Mouse (Mus musculus) heart, embryonic 14.5 days (tissue): ENCODE measurements around the gene Ap1s2. TPM values are rescaled to one million over a fixed set of nuclear protein-coding genes. Genes with fewer than 3 reads are reported as not detected.

Experiments
- ATAC-seq: fragments of 200-750 bp; cut with Nextera tagmentation; 2 replicates; pipeline ENCODE4 v1.8.0; 2017; ENCODE audit warnings: low read depth, moderate TSS enrichment; ENCODE audit not compliant: insufficient number of reproducible peaks, insufficient read depth, low FRiP score
- H3K27ac ChIP-seq, 2 experiments: fragments of 200-500 bp in 1 of 2; fragments of 300-500 bp in 1 of 2; sonication (generic) in 1 of 2; replicated peaks in 1 of 2; 2 replicates each; pipeline ENCODE4 v1.5.1; 2012 to 2014; ENCODE audit warnings: low read depth in 2 of 2, low read length in 2 of 2, control low read depth in 1 of 2, mild to moderate bottlenecking in 1 of 2, mixed read lengths in 1 of 2; ENCODE audit not compliant: control insufficient read depth in 1 of 2, insufficient read depth in 1 of 2
- H3K27me3 ChIP-seq: fragments of 300-500 bp; sonication (generic); 2 replicates; pipeline ENCODE4 v1.6.1; 2014; ENCODE audit warnings: mild to moderate bottlenecking, low read length, control low read depth; ENCODE audit not compliant: control insufficient read depth, insufficient read depth
- H3K36me3 ChIP-seq: fragments of 300-500 bp; sonication (generic); 2 replicates; pipeline ENCODE4 v1.6.1; 2014; ENCODE audit warnings: mild to moderate bottlenecking, control low read depth, low read length, mixed read lengths; ENCODE audit not compliant: control insufficient read depth, insufficient read depth
- H3K4me1 ChIP-seq, 2 experiments: fragments of 200-500 bp in 1 of 2; fragments of 300-500 bp in 1 of 2; sonication (generic) in 1 of 2; 2 replicates each; pipeline ENCODE4 v1.6.1; 2012 to 2014; ENCODE audit warnings: low read length in 2 of 2, control low read depth in 1 of 2, mixed read lengths in 1 of 2; ENCODE audit not compliant: control insufficient read depth in 2 of 2, insufficient read depth in 2 of 2
- H3K4me2 ChIP-seq: fragments of 300-500 bp; sonication (generic); 2 replicates; pipeline ENCODE4 v1.6.1; 2014; ENCODE audit warnings: mild to moderate bottlenecking, low read length
- H3K4me3 ChIP-seq, 2 experiments: fragments of 200-500 bp in 1 of 2; fragments of 300-500 bp in 1 of 2; sonication (generic) in 1 of 2; 2 replicates each; pipeline ENCODE4 v1.5.1; 2012 to 2014; ENCODE audit warnings: low read length in 2 of 2, mild to moderate bottlenecking in 2 of 2, control low read depth in 1 of 2, low read depth in 1 of 2, moderate library complexity in 1 of 2; ENCODE audit not compliant: control insufficient read depth in 1 of 2, insufficient read depth in 1 of 2
- H3K9ac ChIP-seq: fragments of 300-500 bp; sonication (generic); 2 replicates; pipeline ENCODE4 v1.6.1; 2014; ENCODE audit warnings: mild to moderate bottlenecking, low read length
- H3K9me3 ChIP-seq: fragments of 300-500 bp; sonication (generic); 2 replicates; pipeline ENCODE4 v1.6.1; 2016; ENCODE audit warnings: low read length, control low read depth; ENCODE audit not compliant: control insufficient read depth
- WGBS: fragments of 180-500 bp; shearing (Covaris S2); extraction: QIAGEN DNeasy Blood & Tissue Kit; methylation state at CpG from one replicate; pipeline ENCODE4 v1.1.7; 2014; 5-methylcytosine and 5-hydroxymethylcytosine counted together
- polyA plus RNA-seq: library from polyadenylated mRNA; unstranded; fragments of >200 nt; fragmentation: Nextera tagmentation; extraction: Ambion mirVana; gene quantifications from 2 replicates; pipeline ENCODE4 v1.2.1, GENCODE M21; 2014

Ap1s2 gene
- polyA plus RNA-seq, 1 experiment from 2014 or later: 22.0 TPM

DNA sequence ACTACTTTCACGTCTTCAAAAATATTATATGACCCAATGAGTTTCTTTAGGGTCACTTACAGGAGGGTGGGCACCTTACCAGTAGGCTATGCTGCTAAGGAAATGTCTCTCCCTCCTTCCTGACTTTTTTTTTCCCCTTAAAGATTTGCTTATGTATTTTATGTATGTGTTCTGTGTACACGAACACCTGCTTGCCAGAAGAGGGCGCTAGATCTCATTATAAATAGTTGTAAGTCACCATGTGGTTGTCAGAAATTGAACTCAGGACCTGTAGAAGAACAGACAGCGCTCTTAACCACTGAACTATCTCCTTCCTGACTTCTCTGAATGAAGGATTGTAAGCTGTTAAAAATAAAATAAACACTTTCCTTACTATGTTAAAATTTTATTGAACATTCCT, 72.7 kb downstream of the Ap1s2 start:
- Histone ChIP-seq H3K4me3 (no peak overlapping the region), H3K27me3 (no peaks in the 10 kb centered on the region), H3K27ac (no peak overlapping the region), H3K9ac (no peak overlapping the region), H3K4me2 (no peak overlapping the region), H3K36me3 (no peaks in the 10 kb centered on the region), H3K9me3 (no peaks in the 10 kb centered on the region), H3K4me1 (no peaks in the 10 kb centered on the region)
- ATAC-seq: no peak
- 40% methylated on average over 4 of the region's 4 CpGs for WGBS

DNA sequence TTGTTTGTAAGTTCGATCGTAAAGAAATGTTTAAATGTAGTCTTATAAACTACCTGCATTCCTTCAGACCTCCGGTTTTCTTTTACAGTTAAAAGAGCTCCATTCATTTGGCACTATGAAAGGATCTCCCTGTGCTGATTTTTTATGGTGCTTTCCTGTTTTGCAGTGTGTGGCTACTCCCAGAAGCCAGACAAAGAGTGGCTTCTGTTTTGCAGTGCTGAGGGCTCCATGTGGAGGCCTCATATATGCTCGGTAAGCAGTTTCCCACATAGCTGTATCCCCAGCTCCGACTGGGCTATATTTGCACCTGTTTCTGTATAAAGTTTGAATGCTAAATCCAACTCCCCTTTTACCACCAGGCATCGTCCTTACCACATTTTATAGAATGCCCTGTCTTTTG, 73.3 kb downstream of the Ap1s2 start:
- H3K9ac ChIP-seq: no peak overlapping the region
- no peak overlapping the region for H3K4me2 ChIP-seq
- no peaks in the 10 kb centered on the region for H3K27me3 ChIP-seq
- no peaks in the 10 kb centered on the region for H3K9me3 ChIP-seq
- no peak overlapping the region for H3K4me3 ChIP-seq
- no peaks in the 10 kb centered on the region for H3K4me1 ChIP-seq
- 75% methylated on average over 6 of the region's 6 CpGs for WGBS
- no peak for ATAC-seq
- H3K27ac ChIP-seq: no peak overlapping the region
- no peaks in the 10 kb centered on the region for H3K36me3 ChIP-seq

Other genes starting within 250 kb of the Ap1s2 start
- gene Rnf138rt1, start 147.7 kb upstream of the Ap1s2 start, polyA plus RNA-seq: not detected in 2 replicates
- gene Zrsr2, start 49.6 kb downstream of the Ap1s2 start, polyA plus RNA-seq: 29.5 and 30.9 TPM in 2 replicates
- gene Car5b, start 119.0 kb downstream of the Ap1s2 start, polyA plus RNA-seq: 0.15 and 0.35 TPM in 2 replicates
- gene Siah1b, start 167.5 kb downstream of the Ap1s2 start, polyA plus RNA-seq: 17.4 and 18.7 TPM in 2 replicates
- gene Cltrn, start 179.8 kb downstream of the Ap1s2 start, polyA plus RNA-seq: not detected in 2 replicates
- gene Ace2, start 230.3 kb downstream of the Ap1s2 start, polyA plus RNA-seq: 0.09 TPM in 1 of 2 replicates, not detected in the other